Mouse (Mus musculus) cerebellum, adult 11-12 months (tissue): Measurements from ENCODE around the gene Gm10639.
"Not testable (repeated sequence)": the region's sequence is repeated elsewhere in the genome, so short reads cannot be mapped to it uniquely, and the experiment has no call there.

ENCODE experiments used
- DNase-seq: peaks from one replicate; pipeline ENCODE4 v3.0.0; 2022

The Gm10639 gene

GRCm38 (mm10) chr9:78348206-78349004 is 58.7 kb downstream of the Gm10639 start:
- DNase-seq = not testable (repeated sequence)

DNA sequence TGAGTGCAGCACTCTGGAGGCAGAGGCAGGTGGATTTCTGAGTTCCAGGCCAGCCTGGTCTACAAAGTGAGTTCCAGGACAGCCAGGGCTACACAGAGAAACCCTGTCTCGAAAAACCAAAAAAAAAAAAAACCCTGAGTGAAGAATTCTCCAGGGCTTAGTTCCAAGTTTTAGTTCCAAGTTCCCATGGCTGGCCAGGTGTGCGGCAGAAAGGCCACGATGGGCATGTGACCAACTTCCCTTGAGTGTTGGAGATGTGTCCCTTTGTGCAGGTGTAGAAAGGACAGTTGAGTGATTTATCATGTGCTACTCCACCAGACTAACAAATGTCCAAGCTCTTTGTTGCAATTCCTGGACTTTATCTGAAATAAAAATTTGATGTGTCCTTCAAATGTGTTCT is 59.4 kb downstream of the Gm10639 start:
- DNase-seq = not testable (repeated sequence)

DNA sequence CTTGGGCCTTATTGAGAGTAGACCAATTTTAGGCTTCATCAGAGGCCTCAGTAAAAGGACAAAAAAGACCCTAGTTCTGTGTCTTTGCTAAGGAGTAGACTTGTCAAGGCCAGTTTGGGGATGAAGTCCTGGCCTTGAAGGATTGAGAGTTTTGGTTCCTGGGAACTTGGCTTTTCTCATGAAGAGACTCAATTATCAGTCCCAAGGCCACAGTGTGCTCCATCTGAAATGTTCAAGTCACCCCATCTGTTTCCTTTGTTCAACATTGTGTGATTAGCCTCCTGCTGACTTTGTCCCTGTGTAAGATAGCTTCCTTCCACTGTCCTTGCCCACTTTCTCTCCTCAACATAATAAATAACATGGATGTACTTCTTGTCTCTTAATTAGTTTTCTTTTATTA is 60.3 kb downstream of the Gm10639 start:
- DNase-seq = not testable (repeated sequence)

GRCm38 (mm10) chr9:78351504-78352220 is 61.9 kb downstream of the Gm10639 start:
- DNase-seq = no peak
